Mouse (Mus musculus) kidney, embryonic 16.5 days (tissue): Measurements from ENCODE around the gene Arrdc2. TPM values are rescaled to one million over a fixed set of nuclear protein-coding genes. Genes with fewer than 3 reads are reported as not detected.
A peak's percentile ranks its signal among the peaks of the same experiment; 100 is the strongest.

Experiments used
- ATAC-seq: fragments of 200-750 bp; cut with Nextera tagmentation; 2 replicates; pipeline ENCODE4 v1.8.0; 2017; ENCODE audit warnings: moderate TSS enrichment; ENCODE audit not compliant: low FRiP score, low TSS enrichment
- H3K27ac ChIP-seq: fragments of 300-500 bp; sonication (generic); 2 replicates; pipeline ENCODE4 v1.5.1; 2014; ENCODE audit warnings: low read length
- H3K27me3 ChIP-seq: fragments of 300-500 bp; sonication (generic); 2 replicates; pipeline ENCODE4 v1.6.1; 2014; ENCODE audit warnings: low read length, control low read depth, mixed read lengths; ENCODE audit not compliant: insufficient read depth
- H3K36me3 ChIP-seq: fragments of 300-500 bp; sonication (generic); 2 replicates; pipeline ENCODE4 v1.6.1; 2014; ENCODE audit warnings: low read length, control low read depth, mixed read lengths; ENCODE audit not compliant: insufficient read depth
- H3K4me1 ChIP-seq: fragments of 300-500 bp; sonication (generic); 2 replicates; pipeline ENCODE4 v1.6.1; 2014; ENCODE audit warnings: low read length, control low read depth, mixed read lengths; ENCODE audit not compliant: insufficient read depth
- H3K4me2 ChIP-seq: fragments of 300-500 bp; sonication (generic); replicated peaks from 2 replicates; pipeline ENCODE4 v1.6.1; 2014; ENCODE audit warnings: low read depth, low read length
- H3K4me3 ChIP-seq: fragments of 300-500 bp; sonication (generic); 2 replicates; pipeline ENCODE4 v1.5.1; 2014; ENCODE audit warnings: mild to moderate bottlenecking, low read length
- H3K9ac ChIP-seq: fragments of 300-500 bp; sonication (generic); replicated peaks from 2 replicates; pipeline ENCODE4 v1.6.1; 2014; ENCODE audit warnings: low read length
- H3K9me3 ChIP-seq: fragments of 300-500 bp; sonication (generic); 2 replicates; pipeline ENCODE4 v1.6.1; 2016; ENCODE audit warnings: low read length, control low read depth
- WGBS: fragments of 180-500 bp; shearing (Covaris S2); extraction: QIAGEN DNeasy Blood & Tissue Kit; methylation state at CpG from one replicate; pipeline ENCODE4 v1.1.7; 2014; 5-methylcytosine and 5-hydroxymethylcytosine counted together
- microRNA-seq: library from miRNA; unstranded; fragments of <30 nt; microRNA quantifications from one replicate; pipeline ENCODE4, GENCODE M21; 2016
- polyA plus RNA-seq: library from polyadenylated mRNA; unstranded; fragments of >200 nt; fragmentation: Nextera tagmentation; extraction: Ambion mirVana; gene quantifications from 2 replicates; pipeline ENCODE4 v1.2.1, GENCODE M21; 2015

The Arrdc2 gene
- polyA plus RNA-seq, 1 experiment from 2014 or later, result 6.7 TPM

GRCm38 (mm10) chr8:70787051-70787445 lies 52.5 kb downstream of the Arrdc2 start:
- Histone ChIP-seq H3K4me1 (peaks cover 29% of the 10 kb centered on the region), H3K27me3 (no peaks in the 10 kb centered on the region), H3K9me3 (no peaks in the 10 kb centered on the region), H3K27ac (no peak overlapping the region), H3K4me3 (no peak overlapping the region), H3K4me2 (peak overlapping the region; percentile 38; the same call in 1 of the 2 replicates), H3K9ac (peak overlapping the region; percentile 44), H3K36me3 (peaks cover 54% of the 10 kb centered on the region)
- 89% methylated on average over 3 of the region's 3 CpGs for WGBS
- no peak for ATAC-seq

GRCm38 (mm10) chr8:70786291-70787050 lies 53.0 kb downstream of the Arrdc2 start:
- Histone ChIP-seq H3K27ac (no peak overlapping the region), H3K4me2 (no peak overlapping the region), H3K4me1 (peaks cover 24% of the 10 kb centered on the region), H3K9ac (no peak overlapping the region), H3K9me3 (no peaks in the 10 kb centered on the region), H3K36me3 (peaks cover 60% of the 10 kb centered on the region), H3K27me3 (no peaks in the 10 kb centered on the region), H3K4me3 (no peak overlapping the region)
- 86% methylated on average over 25 of the region's 25 CpGs for WGBS
- no peak for ATAC-seq

Small RNA genes lying within 50 kb of the gene (microRNA-seq; reads per million reads assigned to microRNA genes)
- not detected for gene Mir7240

Other genes with a start within 250 kb of the Arrdc2 start
- 215 and 217 TPM in 2 replicates for gene Isyna1, start 245.3 kb downstream of the Arrdc2 start, polyA plus RNA-seq
- 133 and 149 TPM in 2 replicates for gene Ssbp4, start 230.8 kb downstream of the Arrdc2 start, polyA plus RNA-seq
- gene Lrrc25, start 223.6 kb downstream of the Arrdc2 start, polyA plus RNA-seq, result 1.8 and 1.9 TPM in 2 replicates
- gene Gdf15, start 207.3 kb downstream of the Arrdc2 start, polyA plus RNA-seq, result 1.0 and 1.2 TPM in 2 replicates
- gene Pgpep1, start 179.3 kb downstream of the Arrdc2 start, polyA plus RNA-seq, result 88.5 TPM in 2 replicates
- gene Lsm4, start 166.5 kb downstream of the Arrdc2 start, polyA plus RNA-seq, result 272 and 281 TPM in 2 replicates
- 42.1 and 47.4 TPM in 2 replicates for gene Jund, start 140.8 kb downstream of the Arrdc2 start, polyA plus RNA-seq
- gene Iqcn, start 136.3 kb downstream of the Arrdc2 start, polyA plus RNA-seq, result 0.04 and 0.06 TPM in 2 replicates
- gene Gm3336, start 121.2 kb downstream of the Arrdc2 start, polyA plus RNA-seq, result 0.52 and 0.76 TPM in 2 replicates
- gene Pde4c, start 116.0 kb downstream of the Arrdc2 start, polyA plus RNA-seq, result 8.8 and 11.6 TPM in 2 replicates
- 20.9 and 22.0 TPM in 2 replicates for gene Rab3a, start 85.0 kb downstream of the Arrdc2 start, polyA plus RNA-seq
- gene Mpv17l2, start 78.8 kb downstream of the Arrdc2 start, polyA plus RNA-seq, result 57.0 and 60.4 TPM in 2 replicates
- 72.8 and 77.3 TPM in 2 replicates for gene Pik3r2, start 63.0 kb downstream of the Arrdc2 start, polyA plus RNA-seq
- gene Mast3, start 34.7 kb downstream of the Arrdc2 start, polyA plus RNA-seq, result 16.2 and 16.3 TPM in 2 replicates
- gene Il12rb1, start 31.3 kb downstream of the Arrdc2 start, polyA plus RNA-seq, result 0.05 and 0.12 TPM in 2 replicates
- 2.9 and 4.9 TPM in 2 replicates for gene Kcnn1, start 23.5 kb upstream of the Arrdc2 start, polyA plus RNA-seq
- 114 and 119 TPM in 2 replicates for gene Ccdc124, start 34.2 kb upstream of the Arrdc2 start, polyA plus RNA-seq
- 0.22 and 0.28 TPM in 2 replicates for gene Slc5a5, start 53.0 kb upstream of the Arrdc2 start, polyA plus RNA-seq
- 4,081 and 4,203 TPM in 2 replicates for gene Rpl18a, start 57.7 kb upstream of the Arrdc2 start, polyA plus RNA-seq
- gene Map1s, start 66.2 kb upstream of the Arrdc2 start, polyA plus RNA-seq, result 56.9 and 63.1 TPM in 2 replicates